Mouse (Mus musculus) midbrain, embryonic 12.5 days (tissue): Measurements from ENCODE around the gene Safb2. TPM values are rescaled to one million over a fixed set of nuclear protein-coding genes. Genes with fewer than 3 reads are reported as not detected.
"Not testable (repeated sequence)": the region's sequence is repeated elsewhere in the genome, so short reads cannot be mapped to it uniquely, and the experiment has no call there.

Experiments
- ATAC-seq: fragments of 200-750 bp; cut with Nextera tagmentation; 2 replicates; pipeline ENCODE4 v1.8.0; 2017; ENCODE audit warnings: low read depth, moderate TSS enrichment, moderate library complexity; ENCODE audit not compliant: low FRiP score
- H3K27ac ChIP-seq: fragments of 300-500 bp; sonication (generic); replicated peaks from 2 replicates; pipeline ENCODE4 v1.5.1; 2016; ENCODE audit warnings: mild to moderate bottlenecking
- H3K27me3 ChIP-seq: fragments of 300-500 bp; sonication (generic); 2 replicates; pipeline ENCODE4 v1.6.1; 2016; ENCODE audit warnings: mild to moderate bottlenecking
- H3K36me3 ChIP-seq: fragments of 300-500 bp; sonication (generic); 2 replicates; pipeline ENCODE4 v1.6.1; 2016
- H3K4me1 ChIP-seq: fragments of 300-500 bp; sonication (generic); 2 replicates; pipeline ENCODE4 v1.6.1; 2016
- H3K4me2 ChIP-seq: fragments of 300-500 bp; sonication (generic); replicated peaks from 2 replicates; pipeline ENCODE4 v1.6.1; 2016; ENCODE audit warnings: mild to moderate bottlenecking, moderate library complexity
- H3K4me3 ChIP-seq: fragments of 300-500 bp; sonication (generic); 2 replicates; pipeline ENCODE4 v1.5.1; 2016; ENCODE audit warnings: mild to moderate bottlenecking
- H3K9ac ChIP-seq: fragments of 300-500 bp; sonication (generic); replicated peaks from 2 replicates; pipeline ENCODE4 v1.6.1; 2016; ENCODE audit warnings: mild to moderate bottlenecking, moderate library complexity
- H3K9me3 ChIP-seq: fragments of 300-500 bp; sonication (generic); 2 replicates; pipeline ENCODE4 v1.6.1; 2016; ENCODE audit warnings: mild to moderate bottlenecking
- WGBS: fragments of 180-500 bp; shearing (Covaris S2); methylation state at CpG from one replicate; pipeline ENCODE4 v1.1.7; 2016; 5-methylcytosine and 5-hydroxymethylcytosine counted together
- polyA plus RNA-seq: library from polyadenylated mRNA; unstranded; fragments of >200 nt; fragmentation: Nextera tagmentation; extraction: Ambion mirVana; gene quantifications from 2 replicates; pipeline ENCODE4 v1.2.1, GENCODE M21; 2016

Gene Safb2
- polyA plus RNA-seq, 1 experiment from 2014 or later = 94.7 TPM

DNA sequence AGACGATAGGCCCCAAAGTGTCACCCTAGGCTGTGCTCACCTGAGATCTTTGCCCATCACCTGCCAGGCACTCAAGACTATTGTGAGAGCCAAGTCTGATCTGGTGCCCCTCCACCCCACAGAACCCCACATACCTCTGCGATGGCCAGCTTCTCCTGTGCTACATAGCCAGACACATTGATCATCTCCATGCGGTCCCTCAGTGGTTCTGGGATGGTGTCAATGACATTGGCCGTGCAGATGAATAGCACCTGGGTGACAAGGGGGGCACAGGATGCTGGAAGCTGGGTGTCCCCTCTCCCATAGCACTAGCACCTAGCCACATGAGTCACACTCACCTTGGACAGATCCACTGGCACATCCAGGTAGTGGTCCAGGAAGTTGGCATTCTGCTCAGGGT is 31.4 kb upstream of the Safb2 start:
- WGBS = 93% methylated on average over 4 of the region's 4 CpGs
- H3K36me3 ChIP-seq = peaks cover 66% of the 10 kb centered on the region
- no peak overlapping the region for H3K9ac ChIP-seq
- H3K9me3 ChIP-seq = no peaks in the 10 kb centered on the region
- peaks cover 18% of the 10 kb centered on the region for H3K4me1 ChIP-seq
- H3K4me3 ChIP-seq = no peak overlapping the region
- ATAC-seq = no peak
- no peak overlapping the region for H3K4me2 ChIP-seq
- no peak overlapping the region for H3K27ac ChIP-seq
- H3K27me3 ChIP-seq = no peaks in the 10 kb centered on the region

DNA sequence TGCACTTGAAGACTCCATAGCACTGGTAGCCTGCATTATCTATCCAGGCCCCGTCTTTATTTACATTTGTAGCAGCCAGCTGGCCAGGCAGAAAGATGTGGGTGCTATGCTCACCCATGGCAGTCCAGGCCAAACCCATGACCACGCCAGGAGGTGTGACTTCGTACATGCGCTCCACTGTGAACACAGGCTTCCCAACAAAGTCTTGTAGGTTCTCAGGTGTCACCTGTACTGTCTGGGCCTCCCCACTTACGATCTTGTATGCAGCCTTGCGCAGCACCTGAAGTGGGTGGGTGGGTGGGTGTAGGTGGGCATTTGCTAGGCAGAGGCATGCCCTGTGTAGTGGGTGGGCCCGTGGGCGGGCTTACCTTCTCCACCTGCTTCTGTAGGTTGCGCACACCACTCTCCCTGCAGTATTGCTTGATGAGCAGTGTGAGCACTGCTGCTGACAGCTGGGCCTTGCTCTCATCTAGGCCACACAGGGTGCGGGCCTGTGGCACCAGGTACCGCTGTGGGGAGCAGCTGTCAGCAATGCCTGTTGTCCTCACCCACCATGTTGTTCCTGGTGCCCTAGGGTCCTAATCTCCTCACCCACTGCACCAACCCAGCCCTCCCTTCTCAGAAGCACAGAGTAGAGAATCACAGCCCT is 30.9 kb upstream of the Safb2 start:
- WGBS = 93% methylated on average over 11 of the region's 11 CpGs
- peaks cover 20% of the 10 kb centered on the region for H3K4me1 ChIP-seq
- peaks cover 61% of the 10 kb centered on the region for H3K36me3 ChIP-seq
- no peaks in the 10 kb centered on the region for H3K27me3 ChIP-seq
- H3K9me3 ChIP-seq = no peaks in the 10 kb centered on the region
- peak overlapping the region; percentile 82; the same call in 1 of the 2 replicates for H3K9ac ChIP-seq
- no peak for ATAC-seq
- peak overlapping the region; percentile 84 for H3K4me2 ChIP-seq
- no peak overlapping the region for H3K27ac ChIP-seq
- H3K4me3 ChIP-seq = peak overlapping the region; percentile 77

DNA sequence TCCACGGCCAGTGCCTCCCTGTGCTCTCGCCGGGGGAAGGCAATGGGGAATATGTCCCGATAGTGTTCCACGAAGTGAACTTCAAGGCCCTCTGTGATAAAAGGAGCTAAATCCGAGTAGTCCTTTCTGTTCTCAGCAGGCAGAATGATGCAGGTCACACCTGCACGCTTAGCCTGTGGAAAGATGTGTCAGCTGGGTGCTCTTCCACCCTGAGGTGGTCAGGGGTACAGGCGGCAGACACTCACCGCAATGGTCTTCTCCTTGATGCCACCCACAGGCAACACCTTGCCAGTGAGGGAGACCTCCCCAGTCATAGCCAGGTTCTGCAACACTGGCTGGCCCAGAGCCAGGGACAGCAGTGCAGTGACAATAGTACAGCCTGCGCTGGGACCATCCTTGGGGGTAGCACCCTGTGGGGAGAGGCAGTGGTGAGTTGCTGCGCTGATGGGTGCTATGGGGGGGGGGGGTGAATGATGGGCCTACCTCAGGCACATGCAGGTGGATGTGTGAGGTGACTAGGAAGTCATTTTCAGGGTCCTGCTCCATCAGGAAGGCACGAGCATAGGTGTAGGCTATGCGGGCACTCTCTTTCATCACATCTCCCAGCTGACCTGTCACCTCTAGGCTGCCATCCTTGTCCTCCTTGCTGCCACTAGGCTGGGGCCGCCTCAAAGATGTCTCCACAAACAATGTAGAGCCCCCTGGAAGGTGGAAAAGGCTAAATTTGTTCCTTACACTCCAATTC is 30.2 kb upstream of the Safb2 start:
- H3K9me3 ChIP-seq = no peaks in the 10 kb centered on the region
- peak overlapping the region; percentile 82 for H3K9ac ChIP-seq
- H3K27me3 ChIP-seq = no peaks in the 10 kb centered on the region
- H3K4me1 ChIP-seq = peaks cover 23% of the 10 kb centered on the region
- H3K36me3 ChIP-seq = peaks cover 54% of the 10 kb centered on the region
- no peak overlapping the region for H3K27ac ChIP-seq
- 35% methylated on average over 14 of the region's 14 CpGs for WGBS
- peak overlapping the region; percentile 77 for H3K4me3 ChIP-seq
- H3K4me2 ChIP-seq = peak overlapping the region; percentile 84
- no peak for ATAC-seq

DNA sequence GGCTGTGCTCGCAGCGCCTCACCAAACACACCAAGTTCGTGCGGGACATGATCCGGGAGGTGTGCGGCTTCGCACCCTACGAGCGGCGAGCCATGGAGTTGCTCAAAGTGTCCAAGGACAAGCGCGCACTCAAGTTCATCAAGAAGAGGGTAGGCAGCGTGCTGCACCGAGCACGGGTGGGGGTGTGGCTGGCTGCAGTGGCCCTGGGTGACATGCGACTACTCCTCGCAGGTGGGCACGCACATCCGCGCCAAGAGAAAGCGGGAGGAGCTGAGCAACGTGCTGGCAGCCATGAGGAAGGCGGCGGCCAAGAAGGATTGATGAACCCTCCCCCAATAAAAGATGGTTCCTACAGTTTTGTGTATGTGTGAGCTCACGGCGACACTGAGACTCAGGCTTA is 29.5 kb upstream of the Safb2 start:
- peaks cover 27% of the 10 kb centered on the region for H3K4me1 ChIP-seq
- peak overlapping the region; percentile 82 for H3K9ac ChIP-seq
- WGBS = under 1% methylated on average over 26 of the region's 26 CpGs
- H3K9me3 ChIP-seq, H3K27me3 ChIP-seq, ATAC-seq: not testable (repeated sequence)
- H3K27ac ChIP-seq = peak overlapping the region; percentile 88
- H3K4me2 ChIP-seq = peak overlapping the region; percentile 84
- H3K36me3 ChIP-seq = peaks cover 47% of the 10 kb centered on the region
- peak overlapping the region; percentile 77 for H3K4me3 ChIP-seq

DNA sequence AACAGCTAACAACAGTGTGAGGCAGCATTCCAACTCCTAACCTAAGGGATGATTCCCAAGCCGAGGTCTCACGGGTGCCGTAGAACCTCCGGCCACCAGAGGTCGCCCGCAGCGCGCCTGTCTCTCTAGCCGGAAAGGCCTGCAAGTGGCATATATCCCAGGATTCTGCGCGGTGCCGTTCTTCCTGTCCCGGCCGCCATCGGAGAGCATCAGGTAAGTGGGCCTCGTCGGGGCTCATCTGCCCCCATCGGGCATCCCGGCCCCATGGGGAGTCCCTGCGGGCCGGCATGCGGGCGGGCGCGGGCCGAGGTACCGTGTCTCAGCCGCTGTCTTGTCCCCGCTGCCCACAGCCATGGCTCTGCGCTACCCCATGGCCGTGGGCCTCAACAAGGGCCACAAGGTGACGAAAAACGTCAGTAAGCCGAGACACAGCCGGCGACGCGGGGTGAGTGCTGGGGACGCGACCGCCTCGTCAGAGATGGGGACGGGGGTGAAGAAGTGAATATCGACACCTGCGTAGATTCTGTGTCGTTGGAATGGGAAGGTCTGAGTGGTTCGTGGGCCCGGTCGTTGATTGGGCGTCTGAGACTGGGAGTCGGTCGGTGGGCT is 29.0 kb upstream of the Safb2 start, which contains the start of gene Rpl36:
Rpl36 (plus strand) TSS at position 181 of the 609 bp plus-strand sequence.
- ATAC-seq = peak; percentile 55
- Histone ChIP-seq H3K4me3 (peak within 1 kb of the TSS; percentile 77), H3K9ac (peak within 1 kb of the TSS; percentile 82), H3K36me3 (peaks cover 42% of the 10 kb centered on the region), H3K27me3 (no peaks in the 10 kb centered on the region), H3K4me1 (peaks cover 33% of the 10 kb centered on the region), H3K4me2 (peak within 1 kb of the TSS; percentile 84), H3K9me3 (no peaks in the 10 kb centered on the region), H3K27ac (peak within 1 kb of the TSS; percentile 88)
- WGBS = under 1% methylated on average over 52 of the region's 52 CpGs

DNA sequence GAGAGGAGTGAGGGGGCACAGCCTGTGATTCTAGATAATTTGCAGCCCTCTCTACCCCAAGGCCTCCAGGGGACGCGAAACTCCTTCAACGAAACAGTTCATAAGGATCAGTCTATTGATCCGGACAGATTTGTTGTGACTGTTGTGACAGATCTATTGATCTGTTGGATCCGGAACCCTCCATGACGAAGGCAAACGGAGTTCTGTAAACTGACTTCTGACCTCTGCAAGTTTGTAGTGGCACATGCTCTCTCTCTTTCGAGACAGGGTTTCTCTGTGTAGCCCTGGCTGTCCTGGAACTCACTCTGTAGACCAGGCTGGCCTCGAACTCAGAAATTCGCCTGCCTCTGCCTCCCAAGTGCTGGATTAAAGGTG is 28.2 kb upstream of the Safb2 start:
- not testable (repeated sequence) for H3K4me2 ChIP-seq, H3K27ac ChIP-seq, H3K4me3 ChIP-seq, ATAC-seq, H3K27me3 ChIP-seq, H3K9me3 ChIP-seq, H3K9ac ChIP-seq
- Histone ChIP-seq H3K4me1 (peaks cover 36% of the 10 kb centered on the region), H3K36me3 (peaks cover 36% of the 10 kb centered on the region)
- 75% methylated on average over 10 of the region's 10 CpGs for WGBS

DNA sequence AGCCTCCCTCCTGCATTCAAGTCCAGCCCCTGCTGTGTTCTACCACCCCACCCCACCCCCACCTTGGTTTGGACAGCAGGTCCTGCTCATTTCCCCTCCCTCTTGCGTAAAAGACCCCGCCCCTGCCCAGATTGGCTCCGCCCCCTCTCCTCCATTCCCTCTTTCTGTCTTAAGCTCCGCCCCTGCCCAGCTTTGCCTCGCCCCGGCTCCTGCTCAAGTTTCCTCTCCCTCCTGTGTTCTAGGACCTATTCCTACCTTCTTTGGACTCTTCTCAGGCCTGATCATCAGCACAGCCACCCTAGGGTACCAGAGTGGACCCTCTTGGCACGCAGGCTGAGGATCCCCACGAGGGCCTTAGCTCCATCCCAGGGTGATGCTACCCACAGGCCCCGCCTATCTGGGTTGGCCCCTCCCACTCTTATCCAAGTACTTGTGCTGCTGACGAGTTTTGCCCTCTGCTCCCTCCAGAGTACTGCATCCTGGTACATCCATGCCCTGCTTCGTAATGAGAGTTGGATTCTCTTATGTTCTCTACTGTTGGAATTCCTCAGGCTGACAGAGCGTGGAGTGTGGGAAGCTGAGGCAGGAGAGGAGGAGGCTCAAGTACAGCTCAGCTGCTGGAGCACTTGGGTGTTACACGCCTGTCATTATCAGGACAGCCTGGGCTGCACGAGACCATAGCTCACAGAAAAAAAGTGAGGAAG is 27.6 kb upstream of the Safb2 start:
- Histone ChIP-seq H3K4me2 (0 out of 2 replicates have a peak overlapping the region, but pooled peaks have one; percentile 11), H3K27ac (no peak overlapping the region)
- ATAC-seq = no peak

DNA sequence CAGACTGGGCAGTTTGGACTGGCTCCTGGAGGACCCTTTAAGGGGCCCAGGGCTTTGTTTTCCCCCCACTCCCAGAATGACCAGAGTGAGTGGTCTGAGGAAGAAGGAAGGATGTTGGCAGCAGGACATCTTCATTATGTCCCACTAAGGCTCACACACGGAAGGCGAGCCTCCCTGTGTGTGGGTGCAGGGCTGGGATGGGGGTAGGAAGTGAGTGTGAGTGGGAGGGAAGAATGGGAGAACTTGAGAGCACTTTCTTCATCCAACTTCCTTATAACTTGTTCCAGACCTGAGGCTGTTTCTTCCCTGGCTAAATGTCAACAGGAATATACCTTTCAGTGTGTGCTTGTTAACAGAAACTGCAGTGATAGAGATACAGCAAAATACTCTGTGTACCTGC is 26.9 kb upstream of the Safb2 start:
- no peak for ATAC-seq
- Histone ChIP-seq H3K27me3 (no peaks in the 10 kb centered on the region), H3K36me3 (peaks cover 36% of the 10 kb centered on the region), H3K4me2 (no peak overlapping the region), H3K27ac (no peak overlapping the region), H3K9me3 (no peaks in the 10 kb centered on the region), H3K9ac (no peak overlapping the region), H3K4me1 (peaks cover 36% of the 10 kb centered on the region), H3K4me3 (no peak overlapping the region)
- WGBS = 75% methylated on average over 2 of the region's 2 CpGs

More for the DNA sequence above, 27.6 kb upstream of the Safb2 start:
- no peak overlapping the region for H3K4me3 ChIP-seq
- H3K36me3 ChIP-seq = peaks cover 36% of the 10 kb centered on the region
- H3K9ac ChIP-seq = no peak overlapping the region
- no peaks in the 10 kb centered on the region for H3K27me3 ChIP-seq
- no peaks in the 10 kb centered on the region for H3K9me3 ChIP-seq
- 13% methylated on average over 14 of the region's 14 CpGs for WGBS
- H3K4me1 ChIP-seq = peaks cover 36% of the 10 kb centered on the region

DNA sequence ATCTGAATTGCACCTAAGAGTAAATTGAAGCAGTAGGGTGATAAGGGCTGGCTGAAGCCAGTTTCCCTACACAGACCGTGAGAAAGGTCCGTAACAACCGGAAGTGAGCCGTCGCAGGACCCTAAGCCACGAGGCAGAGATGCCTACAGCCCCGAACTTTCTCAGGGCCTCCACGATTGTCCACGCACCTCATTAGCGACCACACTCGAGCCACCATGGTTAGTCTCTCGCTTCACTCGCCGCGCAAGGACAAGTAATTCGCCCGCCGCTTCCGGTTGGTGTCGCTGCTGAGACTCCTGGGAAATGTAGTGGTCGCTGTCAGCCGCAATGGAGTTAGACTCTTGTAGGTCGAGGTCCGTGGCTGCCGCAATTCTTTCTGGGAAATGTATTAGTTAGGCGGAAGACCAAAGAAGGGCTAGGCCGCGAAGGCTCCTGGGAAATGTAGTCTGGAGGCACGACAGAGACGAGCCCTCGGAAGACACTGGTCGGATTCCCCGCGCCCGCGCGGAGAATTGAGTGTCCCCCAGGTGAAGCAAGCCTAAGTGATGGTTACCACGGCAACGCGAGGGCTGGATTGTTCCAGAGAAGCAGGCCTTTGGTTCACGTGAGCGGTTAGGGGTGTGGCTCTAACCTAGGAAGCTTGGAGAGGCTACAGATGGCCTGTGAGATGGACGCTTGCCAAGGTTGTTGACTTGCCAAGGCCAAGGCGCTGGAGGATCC is 25.2 kb upstream of the Safb2 start, which contains the start of gene 2410015M20Rik:
2410015M20Rik (minus strand) TSS at position 320 of the 720 bp plus-strand sequence.
- H3K4me1 ChIP-seq = peaks cover 30% of the 10 kb centered on the region
- H3K9ac ChIP-seq = peak within 1 kb of the TSS; percentile 76
- H3K27me3 ChIP-seq = no peaks in the 10 kb centered on the region
- H3K9me3 ChIP-seq = no peaks in the 10 kb centered on the region
- H3K36me3 ChIP-seq = peaks cover 36% of the 10 kb centered on the region
- peak within 1 kb of the TSS; percentile 84 for H3K4me2 ChIP-seq
- H3K27ac ChIP-seq = peak within 1 kb of the TSS; percentile 77
- H3K4me3 ChIP-seq = peak within 1 kb of the TSS; percentile 59
- WGBS = under 1% methylated on average over 44 of the region's 44 CpGs
- ATAC-seq = peak; percentile 86

DNA sequence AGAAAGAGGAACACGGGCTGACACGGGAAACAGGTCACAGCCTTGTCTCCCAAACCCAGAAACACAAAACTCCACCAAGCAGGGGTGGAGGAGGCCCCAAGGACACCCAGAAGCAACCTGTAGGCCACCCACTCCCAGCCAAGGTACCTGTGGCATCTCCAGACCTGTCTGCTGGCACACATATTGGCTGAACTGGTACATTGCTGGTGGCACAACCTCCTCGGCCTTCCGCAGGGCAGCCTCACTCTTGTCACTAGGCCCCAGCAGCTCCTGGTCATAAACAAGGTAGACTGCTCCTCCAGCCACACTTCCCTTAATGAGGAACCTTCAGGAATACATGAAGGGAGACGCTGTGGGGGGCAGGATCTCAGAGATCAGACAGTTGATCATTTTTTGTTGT is 24.3 kb upstream of the Safb2 start:
- H3K9ac ChIP-seq = peak overlapping the region; percentile 76
- peak overlapping the region; percentile 59 for H3K4me3 ChIP-seq
- 0 out of 2 replicates have a peak overlapping the region, but pooled peaks have one; percentile 77 for H3K27ac ChIP-seq
- peak overlapping the region; percentile 84 for H3K4me2 ChIP-seq
- no peaks in the 10 kb centered on the region for H3K9me3 ChIP-seq
- H3K27me3 ChIP-seq = no peaks in the 10 kb centered on the region
- WGBS = 57% methylated on average over 5 of the region's 5 CpGs
- H3K36me3 ChIP-seq = peaks cover 40% of the 10 kb centered on the region
- H3K4me1 ChIP-seq = peaks cover 24% of the 10 kb centered on the region
- no peak for ATAC-seq

DNA sequence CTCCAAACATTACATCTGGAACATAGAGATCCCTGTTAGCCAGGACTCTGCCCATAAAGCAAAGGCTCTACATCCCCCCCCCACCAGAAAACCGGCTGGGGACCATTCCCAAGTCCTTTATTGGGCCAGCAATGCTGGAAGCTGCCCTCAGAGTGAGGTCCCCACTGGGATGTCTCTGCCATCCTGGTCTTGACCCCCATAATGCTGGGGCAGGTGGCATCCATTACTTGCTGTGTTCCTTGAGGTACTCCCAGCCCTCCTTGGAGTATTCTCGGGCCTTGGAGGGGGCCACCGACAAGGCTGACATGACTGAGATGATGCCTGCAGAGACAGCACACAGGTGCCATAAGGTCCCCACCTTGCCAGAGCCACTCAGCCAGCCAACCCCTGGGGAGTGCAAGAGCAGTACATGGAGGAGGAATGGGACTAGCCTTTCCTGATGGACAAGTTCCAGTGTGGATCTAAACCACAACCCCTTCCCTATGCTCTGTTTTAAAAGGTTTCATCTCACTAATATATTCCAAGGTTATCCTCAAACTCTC is 23.2 kb upstream of the Safb2 start:
- no peak for ATAC-seq
- Histone ChIP-seq H3K36me3 (peaks cover 51% of the 10 kb centered on the region), H3K27me3 (no peaks in the 10 kb centered on the region), H3K9me3 (no peaks in the 10 kb centered on the region), H3K4me3 (no peak overlapping the region), H3K4me2 (no peak overlapping the region), H3K27ac (no peak overlapping the region), H3K4me1 (peaks cover 24% of the 10 kb centered on the region), H3K9ac (no peak overlapping the region)
- WGBS = 68% methylated on average over 3 of the region's 3 CpGs
